Mouse (Mus musculus): Measurements from ENCODE around the gene Gripap1. TPM values are rescaled to one million over a fixed set of nuclear protein-coding genes. Genes with fewer than 3 reads are reported as not detected.
"Not testable (repeated sequence)": the region's sequence is repeated elsewhere in the genome, so short reads cannot be mapped to it uniquely, and the experiment has no call there.

Gene Gripap1
- total RNA-seq, 2 experiments from 2014 or later = 41.0 to 50.8 TPM

GRCm38 (mm10) chrX:7778450-7779244, 10.9 kb upstream of the Gripap1 start:
- DNase-seq = no peak

GRCm38 (mm10) chrX:7779294-7779693, 10.3 kb upstream of the Gripap1 start:
- DNase-seq = no peak

GRCm38 (mm10) chrX:7782603-7783092, 6.9 kb upstream of the Gripap1 start:
- DNase-seq = no peak

GRCm38 (mm10) chrX:7790309-7790708, 744 bp downstream of the Gripap1 start:
- DNase-seq = no peak

- DNase-seq = no peak
Measured at GRCm38 (mm10) chrX:7793361-7793760, 3.8 kb downstream of the Gripap1 start.

- DNase-seq = peak; percentile 34 to 55
Measured at GRCm38 (mm10) chrX:7795016-7795415, 5.5 kb downstream of the Gripap1 start.

GRCm38 (mm10) chrX:7797327-7797726, 7.8 kb downstream of the Gripap1 start:
- no peak for DNase-seq

- DNase-seq = not testable (repeated sequence)
Measured at GRCm38 (mm10) chrX:7802157-7802556, 12.6 kb downstream of the Gripap1 start.

GRCm38 (mm10) chrX:7815016-7815415, 25.5 kb downstream of the Gripap1 start:
- peak in 1 of 2 experiments; percentile 35 for DNase-seq

- DNase-seq = peak; percentile 6 to 9
Measured at GRCm38 (mm10) chrX:7821865-7822779, 32.6 kb downstream of the Gripap1 start, which contains the start of gene Kcnd1. Kcnd1 (plus strand) TSS chrX:7822289.

- no peak for DNase-seq
Measured at GRCm38 (mm10) chrX:7837146-7837545, 47.6 kb downstream of the Gripap1 start.

- DNase-seq = no peak
Measured at GRCm38 (mm10) chrX:7840842-7841162, 51.2 kb downstream of the Gripap1 start.

- peak; percentile 94 to 96 for DNase-seq
Measured at GRCm38 (mm10) chrX:7841163-7842162, 51.9 kb downstream of the Gripap1 start, which contains the start of gene Otud5. Otud5 (plus strand) TSS chrX:7841364.

- DNase-seq = peak; percentile 8 to 31
Measured at GRCm38 (mm10) chrX:7842318-7842717, 52.8 kb downstream of the Gripap1 start.

GRCm38 (mm10) chrX:7847845-7848244, 58.3 kb downstream of the Gripap1 start:
- DNase-seq = no peak

GRCm38 (mm10) chrX:7854578-7854977, 65.0 kb downstream of the Gripap1 start:
- peak; percentile 45 to 62 for DNase-seq

- no peak for DNase-seq
Measured at GRCm38 (mm10) chrX:7859191-7859753, 69.7 kb downstream of the Gripap1 start.

GRCm38 (mm10) chrX:7863181-7863580, 73.6 kb downstream of the Gripap1 start:
- DNase-seq = no peak

GRCm38 (mm10) chrX:7864551-7864950, 75.0 kb downstream of the Gripap1 start:
- no peak for DNase-seq

GRCm38 (mm10) chrX:7865343-7865742, 75.8 kb downstream of the Gripap1 start:
- no peak for DNase-seq

GRCm38 (mm10) chrX:7865786-7866185, 76.2 kb downstream of the Gripap1 start:
- no peak for DNase-seq
